Mouse (Mus musculus) CH12.LX (cell line): ENCODE data around the gene Avpi1. TPM values are rescaled to one million over a fixed set of nuclear protein-coding genes. Genes with fewer than 3 reads are reported as not detected.

Experiments
- DNase-seq: peaks from one replicate; pipeline ENCODE4 v3.0.0-alpha.2; 2013; ENCODE audit errors: extremely low read depth
- H3K27ac ChIP-seq: 2 replicates; pipeline ENCODE4 v1.5.1; 2012; ENCODE audit warnings: low read depth, mild to moderate bottlenecking, control low read depth, moderate library complexity; ENCODE audit not compliant: insufficient read depth
- H3K27me3 ChIP-seq: replicated peaks from 2 replicates; pipeline ENCODE3; 2012; ENCODE audit warnings: inconsistent platforms
- H3K36me3 ChIP-seq, 2 experiments: replicated peaks in 1 of 2; 2 replicates each; pipeline versions ENCODE3 to v1.6.1; 2012; ENCODE audit warnings: inconsistent platforms in 1 of 2, low read length in 1 of 2, mild to moderate bottlenecking in 1 of 2, mixed read lengths in 1 of 2, moderate library complexity in 1 of 2; ENCODE audit not compliant: control insufficient read depth in 1 of 2, insufficient read depth in 1 of 2
- H3K4me1 ChIP-seq, 2 experiments: 2 replicates each; pipeline ENCODE4 v1.6.1; 2012; ENCODE audit warnings: inconsistent platforms in 1 of 2, moderate library complexity in 1 of 2; ENCODE audit not compliant: insufficient read depth in 2 of 2, control insufficient read depth in 1 of 2
- H3K4me2 ChIP-seq: 2 replicates; pipeline ENCODE4 v1.6.1; 2012; ENCODE audit warnings: low read depth, mild to moderate bottlenecking, control low read depth; ENCODE audit not compliant: poor library complexity, insufficient read depth, severe bottlenecking
- H3K4me3 ChIP-seq, 3 experiments: fragments of 150-350 bp in 1 of 3; sonication (generic) in 1 of 3; replicated peaks in 1 of 3; 2 replicates each; pipeline versions ENCODE3 to v1.5.1; 2011 to 2012; ENCODE audit warnings: low read depth in 2 of 3, low read length in 2 of 3, mild to moderate bottlenecking in 2 of 3, moderate library complexity in 2 of 3, control low read depth in 1 of 3, improper control_type of control experiment in 1 of 3, inconsistent platforms in 1 of 3, mixed read lengths in 1 of 3; ENCODE audit not compliant: poor library complexity in 1 of 3
- H3K79me2 ChIP-seq: replicated peaks from 2 replicates; pipeline ENCODE4 v1.6.1; 2012; ENCODE audit warnings: mild to moderate bottlenecking, moderate library complexity; ENCODE audit not compliant: control insufficient read depth, poor library complexity, insufficient read depth, severe bottlenecking; ENCODE audit errors: extremely low read depth
- H3K9ac ChIP-seq: 2 replicates; pipeline ENCODE4 v1.6.1; 2012; ENCODE audit warnings: low read depth, mild to moderate bottlenecking, control low read depth, moderate library complexity; ENCODE audit not compliant: insufficient read depth
- H3K9me3 ChIP-seq: replicated peaks from 2 replicates; pipeline ENCODE3; 2012; ENCODE audit warnings: low read length, inconsistent platforms, mixed read lengths
- CHD2 ChIP-seq: IDR thresholded peaks from 2 replicates; pipeline ENCODE4 v1.6.1; 2011; ENCODE audit warnings: low read length, improper control_type of control experiment
- EP300 ChIP-seq: IDR thresholded peaks from 2 replicates; pipeline ENCODE4 v1.6.1; 2011; ENCODE audit warnings: low read length, improper control_type of control experiment
- HCFC1 ChIP-seq: IDR thresholded peaks from 2 replicates; pipeline ENCODE4 v1.6.1; 2012; ENCODE audit warnings: low read depth, mild to moderate bottlenecking, inconsistent platforms, low read length, improper control_type of control experiment
- IRF4 ChIP-seq: IDR thresholded peaks from 2 replicates; pipeline ENCODE4 v1.6.1; 2014; ENCODE audit warnings: low read depth, mild to moderate bottlenecking, inconsistent platforms, low read length, improper control_type of control experiment
- KAT2A ChIP-seq: IDR thresholded peaks from 2 replicates; pipeline ENCODE4 v1.6.1; 2012; ENCODE audit warnings: low read length, improper control_type of control experiment, inconsistent platforms; ENCODE audit not compliant: insufficient replicate concordance
- MAX ChIP-seq: IDR thresholded peaks from 2 replicates; pipeline ENCODE4 v1.6.1; 2011; ENCODE audit warnings: low read length, improper control_type of control experiment
- MAZ ChIP-seq: IDR thresholded peaks from 2 replicates; pipeline ENCODE4 v1.6.1; 2012; ENCODE audit warnings: low read depth, mild to moderate bottlenecking, inconsistent platforms, low read length, improper control_type of control experiment, moderate library complexity
- NELFE ChIP-seq: IDR thresholded peaks from 2 replicates; pipeline ENCODE4 v1.6.1; 2011; ENCODE audit warnings: low read depth, low read length, improper control_type of control experiment
- POLR2A ChIP-seq: IDR thresholded peaks from 2 replicates; pipeline ENCODE4 v1.6.1; 2011; ENCODE audit warnings: low read depth, mild to moderate bottlenecking, improper control_type of control experiment, low read length
- POLR2AphosphoS2 ChIP-seq: IDR thresholded peaks from 2 replicates; pipeline ENCODE4 v1.6.1; 2011; ENCODE audit warnings: low read depth, low read length, improper control_type of control experiment
- RAD21 ChIP-seq: IDR thresholded peaks from 2 replicates; pipeline ENCODE4 v1.6.1; 2011; ENCODE audit warnings: low read depth, mild to moderate bottlenecking, low read length, improper control_type of control experiment, moderate library complexity
- RCOR1 ChIP-seq: conservative IDR thresholded peaks from 2 replicates; pipeline ENCODE4 v1.6.1; 2012; ENCODE audit warnings: low read depth, mild to moderate bottlenecking, inconsistent platforms, low read length, improper control_type of control experiment
- SMC3 ChIP-seq: IDR thresholded peaks from 2 replicates; pipeline ENCODE4 v1.6.1; 2011; ENCODE audit warnings: low read depth, low read length, improper control_type of control experiment
- TBP ChIP-seq: conservative IDR thresholded peaks from 2 replicates; pipeline ENCODE4 v1.6.1; 2011; ENCODE audit warnings: low read depth, low read length, improper control_type of control experiment
- UBTF ChIP-seq: IDR thresholded peaks from 2 replicates; pipeline ENCODE4 v1.6.1; 2012; ENCODE audit warnings: low read depth, mild to moderate bottlenecking, inconsistent platforms, low read length, improper control_type of control experiment, moderate library complexity
- USF1 ChIP-seq: IDR thresholded peaks from 2 replicates; pipeline ENCODE4 v1.6.1; 2014; ENCODE audit warnings: low read depth, mild to moderate bottlenecking, inconsistent platforms, low read length, improper control_type of control experiment
- ZC3H11A ChIP-seq: IDR thresholded peaks from 2 replicates; pipeline ENCODE4 v1.6.1; 2012; ENCODE audit warnings: low read depth, mild to moderate bottlenecking, inconsistent platforms, low read length, improper control_type of control experiment
- dilution Hi-C: fragments of 300-500 bp; cut with MboI; formaldehyde crosslinking; loops from 2 replicates; pipeline ENCODE4 v1.14.3; 2020; ENCODE audit warnings: low sequenced_read_pairs; ENCODE audit not compliant: extremely low pct_unique_long_range_greater_than_20kb, extremely low pct_ligation_motif_present
- in situ Hi-C: fragments of 300-500 bp; cut with MboI; formaldehyde crosslinking; loops from 3 replicates; pipeline ENCODE4 v1.14.3; 2019; ENCODE audit warnings: low sequenced_read_pairs, low pct_ligation_motif_present, low pct_unique_long_range_greater_than_20kb, mixed read lengths
- polyA plus RNA-seq: library from polyadenylated mRNA; unstranded; fragments of >175 nt; gene quantifications from 2 replicates; pipeline ENCODE4 v1.2.1, GENCODE M21; 2012; ENCODE audit warnings: low read depth; ENCODE audit not compliant: insufficient read length
- total RNA-seq, 2 experiments: library from RNA; depleted of rRNA; stranded (reverse); fragments of 300-350 nt in 1 of 2; fragments of >200 nt in 1 of 2; gene quantifications; 2 replicates each; pipeline ENCODE4 v1.2.3; 2012 to 2014

Gene Avpi1
- total and polyA plus RNA-seq, 3 experiments, result 5.9 to 9.3 (median 9.0) TPM

GRCm38 (mm10) chr19:42138517-42139285 lies 9.8 kb upstream of the Avpi1 start:
- H3K79me2 ChIP-seq, result no peaks in the 10 kb centered on the region
- no peaks in the 10 kb centered on the region for H3K9me3 ChIP-seq
- no peak overlapping the region for H3K4me2 ChIP-seq
- H3K27me3 ChIP-seq, result no peaks in the 10 kb centered on the region
- dilution Hi-C loops, result no loop called here
- in situ Hi-C loops, result no loop called here
- H3K27ac ChIP-seq, result no peak overlapping the region
- no peak overlapping the region for H3K9ac ChIP-seq
- no peak overlapping the region for H3K4me3 ChIP-seq
- TF ChIP-seq NELFE (no peak), USF1 (no peak), SMC3 (no peak), HCFC1 (no peak), UBTF (no peak), TBP (no peak), EP300 (no peak), MAX (no peak), RAD21 (no peak), CHD2 (no peak), ZC3H11A (no peak), POLR2A (no peak), IRF4 (no peak), MAZ (no peak), POLR2AphosphoS2 (no peak)
- no peak for DNase-seq
- H3K36me3 ChIP-seq, result no peaks in the 10 kb centered on the region
- peaks cover 3 to 16% of the 10 kb centered on the region in 2 experiments; a peak in 2 of 4 replicates for H3K4me1 ChIP-seq

- no peaks in the 10 kb centered on the region for H3K27me3 ChIP-seq
- dilution Hi-C loops (no loop called here), in situ Hi-C loops (no loop called here)
- no peak overlapping the region for H3K9ac ChIP-seq
- no peaks in the 10 kb centered on the region for H3K9me3 ChIP-seq
- no peak overlapping the region for H3K4me2 ChIP-seq
- H3K36me3 ChIP-seq, result no peaks in the 10 kb centered on the region
- no peaks in the 10 kb centered on the region for H3K79me2 ChIP-seq
- peaks cover 2 to 13% of the 10 kb centered on the region in 2 experiments; a peak in 2 of 4 replicates for H3K4me1 ChIP-seq
- H3K27ac ChIP-seq, result no peak overlapping the region
- no peak overlapping the region for H3K4me3 ChIP-seq
- TF ChIP-seq RCOR1, result no peak
- no peak for TF ChIP-seq KAT2A
- TF ChIP-seq, all 38 proteins: peak for 0
- no peak for DNase-seq
Observed at GRCm38 (mm10) chr19:42137167-42137672, 8.4 kb upstream of the Avpi1 start.
